ENCODE assay signal across 8 mouse cellular contexts in the genomic region with DNA sequence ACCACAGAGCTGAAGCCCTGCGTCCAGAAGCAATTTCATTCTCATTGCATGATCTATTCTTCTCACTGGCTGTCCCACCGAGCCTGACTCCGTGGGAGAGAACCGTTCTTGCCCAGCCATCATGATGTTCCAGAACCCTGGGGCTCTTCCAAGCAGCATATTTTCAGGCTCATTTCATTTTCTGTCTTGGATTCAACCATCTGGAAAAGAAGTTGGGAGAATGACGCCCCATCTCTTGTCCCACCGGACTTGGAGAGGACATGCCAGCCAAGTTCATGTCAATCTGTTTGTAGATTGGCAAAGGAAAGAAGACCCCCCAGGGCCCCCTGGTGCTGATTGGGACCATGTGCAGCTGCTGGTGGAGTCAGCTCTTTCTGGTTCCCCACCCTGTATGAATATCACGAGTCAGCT.
A peak's percentile ranks its signal among the peaks of the same experiment; 100 is the strongest.
DNase-seq lines count a peak whose midpoint lies in the region.
"Had no signal": no experiment of that assay in that cellular context is flagged by ENCODE, and none has a peak within 500 bp of the region (broad histone marks: within the 10 kb centered on the region; RNA-seq: fewer than 3 reads in every experiment).

No protein-coding gene starts in this region.

- DNase-seq in layer of hippocampus, adult 11-12 months (ENCODE audit: low spot score), result peak; percentile 50
- no peak for DNase-seq in layer of hippocampus, adult 9-10 months (ENCODE audit: low spot score)
- DNase-seq in fibroblast of lung, adult 2 months (ENCODE audit: low read depth), result peak; percentile 52
- DNase-seq in heart, adult 9 months (ENCODE audit: low spot score in 2 of 2), result peak; percentile 73 to 74
- DNase-seq in lung, postnatal 14 days, result peak; percentile 10
- DNase-seq in T-cell, adult 2 months (ENCODE audit: low spot score), result no peak
- DNase-seq in B cell, adult 2 months, result no peak
- DNase-seq: cerebellum, adult 11-12 months had no signal

Comparison
In these comparisons a context has a peak if more than half of its experiments do, and no peak if none do; other contexts are left out.
1. DNase-seq: peak in layer of hippocampus, adult 11-12 months (single experiment), fibroblast of lung, adult 2 months (single experiment), heart, adult 9 months (2 of 2) and lung, postnatal 14 days (single experiment); none in layer of hippocampus, adult 9-10 months (single experiment), T-cell, adult 2 months (single experiment) and B cell, adult 2 months (0 of 2).